Mouse (Mus musculus) heart, postnatal 4 days (tissue): Measurements from ENCODE around the gene Prkag2. TPM values are rescaled to one million over a fixed set of nuclear protein-coding genes. Genes with fewer than 3 reads are reported as not detected.

ENCODE experiments used
- DNase-seq: peaks from one replicate; pipeline ENCODE4 v3.0.0; 2021
- total RNA-seq, 2 experiments: library from RNA; stranded (reverse); gene quantifications; 2 replicates each; pipeline ENCODE4 v1.2.3; 2021

The Prkag2 gene
- total RNA-seq, 2 experiments from 2014 or later, result 143 to 152 TPM

DNA sequence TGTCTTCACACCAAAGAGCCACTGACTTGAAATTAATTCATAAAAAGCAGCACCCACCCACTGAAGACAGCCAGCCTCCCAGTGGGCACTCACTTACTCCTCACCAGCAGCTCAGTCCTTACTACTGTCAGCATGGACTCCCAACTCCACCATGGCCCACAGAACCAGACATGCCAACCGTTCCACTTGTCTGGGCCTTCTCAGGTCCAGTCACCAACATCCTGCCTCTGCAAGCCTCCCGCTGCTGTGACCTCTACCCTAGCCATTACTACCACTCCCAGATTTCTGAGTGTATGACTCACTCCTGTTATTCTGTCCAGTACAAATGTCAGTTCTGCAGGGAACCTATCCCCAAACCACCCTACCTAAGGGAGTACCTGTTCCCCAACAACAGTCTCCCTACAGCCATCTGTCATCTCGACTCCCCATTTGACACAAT, 279.0 kb downstream of the Prkag2 start:
- DNase-seq, result no peak

- DNase-seq, result no peak
Measured at GRCm38 (mm10) chr5:24820627-24821026, 279.8 kb downstream of the Prkag2 start.

DNA sequence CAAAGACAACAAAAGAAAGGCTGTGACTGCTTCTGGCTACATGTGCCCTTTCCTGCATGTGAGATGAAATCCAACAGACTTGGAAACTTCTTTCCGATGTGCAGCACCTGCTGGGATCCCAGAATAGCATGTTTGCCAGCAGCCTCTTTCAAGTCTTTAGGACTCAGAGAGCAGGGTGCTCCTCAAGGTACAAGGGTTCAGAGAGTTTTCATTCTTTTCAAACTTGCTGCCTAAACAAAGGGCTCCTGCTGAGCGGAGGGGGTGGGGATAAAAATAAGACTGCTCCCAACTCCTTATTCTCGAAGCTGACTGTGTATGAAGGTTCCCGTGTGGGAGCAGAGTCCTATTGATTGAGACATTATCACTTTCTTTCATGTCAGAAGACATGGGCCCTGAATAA, 283.3 kb downstream of the Prkag2 start:
- DNase-seq, result no peak

DNA sequence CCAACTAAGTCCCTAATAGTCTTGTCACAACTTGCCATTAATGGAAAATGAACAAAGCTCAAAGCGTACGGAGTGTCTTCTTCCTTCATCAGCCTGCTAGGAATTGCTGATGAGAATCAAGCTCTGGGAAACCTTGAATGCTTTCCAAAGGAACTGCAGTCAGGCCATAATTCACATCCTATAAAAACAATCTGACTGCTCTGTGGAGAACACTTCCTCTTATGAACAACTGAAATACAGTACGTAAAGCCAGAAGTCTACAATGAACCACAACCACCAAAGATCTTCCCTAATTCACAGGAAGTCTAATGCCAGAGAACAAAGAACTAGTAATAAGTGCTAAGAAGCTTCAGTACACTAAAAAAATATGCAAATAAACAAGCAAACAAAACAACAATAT, 286.5 kb downstream of the Prkag2 start:
- DNase-seq, result no peak

- no peak for DNase-seq
Measured at GRCm38 (mm10) chr5:24813005-24813404, 287.4 kb downstream of the Prkag2 start.

Other genes with a start within 250 kb of the Prkag2 start
- gene Galntl5, start 80.8 kb upstream of the Prkag2 start, total RNA-seq, result not detected
- 10 to 100 TPM; 32.6 to 33.8 TPM for gene Galnt11, start 121.3 kb upstream of the Prkag2 start, total RNA-seq
- gene E130116L18Rik, start 122.5 kb upstream of the Prkag2 start, total RNA-seq, result not detected